Mouse (Mus musculus) hindbrain, embryonic 12.5 days (tissue): ENCODE data around the gene Slc30a5. TPM values are rescaled to one million over a fixed set of nuclear protein-coding genes. Genes with fewer than 3 reads are reported as not detected.

ENCODE experiments used
- ATAC-seq: fragments of 200-750 bp; cut with Nextera tagmentation; 2 replicates; pipeline ENCODE4 v1.8.0; 2017; ENCODE audit warnings: moderate TSS enrichment; ENCODE audit not compliant: low FRiP score
- H3K27ac ChIP-seq: fragments of 300-500 bp; sonication (generic); 2 replicates; pipeline ENCODE4 v1.5.1; 2016; ENCODE audit warnings: mild to moderate bottlenecking
- H3K27me3 ChIP-seq: fragments of 300-500 bp; sonication (generic); 2 replicates; pipeline ENCODE4 v1.6.1; 2016; ENCODE audit warnings: mild to moderate bottlenecking
- H3K36me3 ChIP-seq: fragments of 300-500 bp; sonication (generic); 2 replicates; pipeline ENCODE4 v1.6.1; 2016; ENCODE audit warnings: mild to moderate bottlenecking
- H3K4me1 ChIP-seq: fragments of 300-500 bp; sonication (generic); 2 replicates; pipeline ENCODE4 v1.6.1; 2016
- H3K4me2 ChIP-seq: fragments of 300-500 bp; sonication (generic); replicated peaks from 2 replicates; pipeline ENCODE4 v1.6.1; 2016; ENCODE audit warnings: mild to moderate bottlenecking
- H3K4me3 ChIP-seq: fragments of 300-500 bp; sonication (generic); 2 replicates; pipeline ENCODE4 v1.5.1; 2016; ENCODE audit warnings: mild to moderate bottlenecking
- H3K9ac ChIP-seq: fragments of 300-500 bp; sonication (generic); 2 replicates; pipeline ENCODE4 v1.6.1; 2016; ENCODE audit warnings: mild to moderate bottlenecking, moderate library complexity
- H3K9me3 ChIP-seq: fragments of 300-500 bp; sonication (generic); replicated peaks from 2 replicates; pipeline ENCODE4 v1.6.1; 2016; ENCODE audit warnings: mild to moderate bottlenecking
- WGBS: fragments of 180-500 bp; shearing (Covaris S2); methylation state at CpG from one replicate; pipeline ENCODE4 v1.1.7; 2016; 5-methylcytosine and 5-hydroxymethylcytosine counted together
- polyA plus RNA-seq: library from polyadenylated mRNA; unstranded; fragments of >200 nt; fragmentation: Nextera tagmentation; extraction: Ambion mirVana; gene quantifications from 2 replicates; pipeline ENCODE4 v1.2.1, GENCODE M21; 2016

The Slc30a5 gene
- 43.5 and 51.2 TPM in 2 replicates for polyA plus RNA-seq

DNA sequence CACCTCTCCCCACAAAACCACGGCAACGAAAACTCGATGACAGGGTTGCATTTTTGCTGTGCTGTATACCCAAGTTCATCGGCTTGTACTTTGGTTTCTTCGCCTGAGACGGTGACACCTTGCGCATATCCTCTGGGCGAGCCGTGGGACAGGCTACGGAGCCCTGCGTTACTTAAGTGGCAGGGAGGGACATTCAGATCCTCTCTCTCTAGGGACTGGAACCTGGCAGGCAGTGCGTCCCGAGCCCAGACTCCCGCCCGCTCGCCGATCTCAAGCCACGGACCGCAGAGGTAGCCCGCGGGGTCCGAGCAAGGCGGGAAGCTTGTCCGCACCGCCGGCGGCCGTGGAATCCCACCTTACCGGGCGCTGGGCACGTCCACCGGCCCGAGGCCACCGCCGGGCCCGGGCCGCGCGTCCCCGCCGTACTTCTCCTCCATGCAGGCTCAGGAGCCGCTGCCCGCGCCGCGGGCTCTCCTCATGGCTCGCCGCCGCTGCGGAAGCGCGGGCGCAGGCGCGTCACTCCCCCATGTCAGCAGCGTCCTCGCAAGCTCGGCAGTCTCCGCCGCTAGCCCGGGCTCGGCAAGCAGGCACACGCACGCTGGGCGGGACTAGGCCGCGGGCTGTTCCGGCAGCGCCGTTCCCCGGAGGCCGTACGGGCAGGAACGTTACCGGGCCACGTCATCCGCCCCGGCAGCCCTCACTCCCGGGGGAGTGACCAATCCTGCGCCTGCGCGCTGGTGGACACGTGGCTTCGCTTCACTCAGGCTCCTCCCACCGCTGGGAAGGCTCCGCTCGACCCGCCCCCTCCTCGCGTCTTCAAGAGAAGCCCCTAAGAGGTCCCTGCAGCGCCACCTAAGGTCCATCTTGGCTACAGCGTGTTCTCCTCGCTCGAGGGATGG is at the start of gene Slc30a5:
Gene Slc30a5, minus strand, starts transcription at position 687 of the 899 bp plus-strand sequence.
- Histone ChIP-seq H3K9me3 (no peaks in the 10 kb centered on the region), H3K27me3 (no peaks in the 10 kb centered on the region), H3K4me1 (peaks cover 15% of the 10 kb centered on the region), H3K36me3 (0 out of 2 replicates have a peak, but pooled peaks cover 3% of the 10 kb centered on the region), H3K4me3 (peak within 1 kb of the TSS; percentile 97), H3K27ac (peak within 1 kb of the TSS; percentile 93), H3K4me2 (peak within 1 kb of the TSS; percentile 80), H3K9ac (peak within 1 kb of the TSS; percentile 93)
- peak; percentile 98 for ATAC-seq
- under 1% methylated on average over 92 of the region's 94 CpGs for WGBS

DNA sequence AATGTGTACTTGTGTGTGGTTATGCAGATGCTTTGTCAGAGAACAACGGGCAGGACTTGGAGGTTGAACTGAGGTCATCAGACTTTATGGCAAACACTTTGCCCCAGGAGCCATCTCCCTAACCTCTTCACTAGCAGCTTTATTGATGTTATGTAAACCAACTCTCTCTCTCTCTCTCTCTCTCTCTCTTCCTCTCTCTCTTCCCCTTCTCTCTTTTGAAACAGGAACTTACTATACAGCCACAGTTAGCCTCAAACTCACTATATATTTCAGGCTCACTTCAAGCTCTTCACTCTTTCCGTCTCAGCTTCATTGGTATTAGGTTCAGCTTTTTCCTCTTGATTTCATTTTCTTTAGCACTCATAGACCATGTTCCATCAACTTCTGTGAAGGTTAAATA is 48.7 kb upstream of the Slc30a5 start:
- H3K9me3 ChIP-seq: no peaks in the 10 kb centered on the region
- no peak overlapping the region for H3K27ac ChIP-seq
- no peaks in the 10 kb centered on the region for H3K4me1 ChIP-seq
- no peaks in the 10 kb centered on the region for H3K36me3 ChIP-seq
- ATAC-seq: no peak
- H3K9ac ChIP-seq: no peak overlapping the region
- no peak overlapping the region for H3K4me3 ChIP-seq
- H3K27me3 ChIP-seq: no peaks in the 10 kb centered on the region
- H3K4me2 ChIP-seq: no peak overlapping the region
- whole genome bisulfite sequencing: 89% methylated on average over 2 of the region's 2 CpGs

DNA sequence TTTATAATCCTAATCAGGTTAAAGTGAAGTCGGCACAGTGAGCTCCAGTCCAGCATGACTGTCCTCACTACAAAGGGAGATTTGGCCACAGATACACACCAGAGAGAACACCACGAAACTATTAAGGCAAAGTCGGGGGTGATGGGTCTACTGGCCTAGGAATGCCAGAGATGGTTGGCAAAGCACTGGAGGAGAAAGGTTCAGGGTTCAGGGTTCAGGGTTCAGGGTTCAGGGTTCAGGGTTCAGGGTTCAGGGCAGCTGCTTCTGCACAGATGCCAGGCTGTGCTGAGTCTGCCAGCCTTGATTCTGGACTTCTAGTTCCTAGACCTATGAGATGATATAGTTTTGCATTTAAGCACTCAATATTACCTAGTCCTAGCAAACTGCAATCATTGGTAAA is 46.6 kb upstream of the Slc30a5 start:
- no peaks in the 10 kb centered on the region for H3K9me3 ChIP-seq
- no peak overlapping the region for H3K27ac ChIP-seq
- H3K9ac ChIP-seq: no peak overlapping the region
- peaks cover 5% of the 10 kb centered on the region; the same call in 1 of the 2 replicates for H3K4me1 ChIP-seq
- no peaks in the 10 kb centered on the region for H3K27me3 ChIP-seq
- ATAC-seq: no peak
- WGBS: 82% methylated on average over 3 of the region's 3 CpGs
- H3K4me2 ChIP-seq: no peak overlapping the region
- H3K4me3 ChIP-seq: no peak overlapping the region
- H3K36me3 ChIP-seq: no peaks in the 10 kb centered on the region

DNA sequence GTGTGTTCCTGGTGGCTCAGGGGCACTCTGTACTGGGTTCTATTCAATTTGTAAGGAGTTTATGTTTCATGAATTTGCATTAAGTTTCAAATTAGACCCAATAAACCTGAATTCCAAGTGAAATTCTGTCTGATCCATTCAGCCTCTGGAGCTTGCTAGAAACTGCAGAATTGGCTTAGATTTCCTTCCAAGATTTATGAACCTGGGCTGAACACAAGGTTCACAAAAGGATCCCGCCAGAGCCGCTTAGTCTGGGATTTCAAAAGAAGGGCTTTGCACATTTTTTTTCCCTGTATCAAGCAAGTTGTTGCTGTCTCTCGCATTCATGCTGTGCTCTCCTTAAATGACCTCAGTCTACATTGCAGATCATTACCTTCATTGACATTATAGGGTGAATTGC is 46.1 kb upstream of the Slc30a5 start:
- WGBS: 68% methylated on average over 3 of the region's 3 CpGs
- H3K9me3 ChIP-seq: no peaks in the 10 kb centered on the region
- H3K4me1 ChIP-seq: peaks cover 6% of the 10 kb centered on the region; the same call in 1 of the 2 replicates
- H3K27ac ChIP-seq: no peak overlapping the region
- H3K36me3 ChIP-seq: no peaks in the 10 kb centered on the region
- no peak overlapping the region for H3K9ac ChIP-seq
- H3K4me2 ChIP-seq: no peak overlapping the region
- no peak overlapping the region for H3K4me3 ChIP-seq
- no peaks in the 10 kb centered on the region for H3K27me3 ChIP-seq
- ATAC-seq: no peak

DNA sequence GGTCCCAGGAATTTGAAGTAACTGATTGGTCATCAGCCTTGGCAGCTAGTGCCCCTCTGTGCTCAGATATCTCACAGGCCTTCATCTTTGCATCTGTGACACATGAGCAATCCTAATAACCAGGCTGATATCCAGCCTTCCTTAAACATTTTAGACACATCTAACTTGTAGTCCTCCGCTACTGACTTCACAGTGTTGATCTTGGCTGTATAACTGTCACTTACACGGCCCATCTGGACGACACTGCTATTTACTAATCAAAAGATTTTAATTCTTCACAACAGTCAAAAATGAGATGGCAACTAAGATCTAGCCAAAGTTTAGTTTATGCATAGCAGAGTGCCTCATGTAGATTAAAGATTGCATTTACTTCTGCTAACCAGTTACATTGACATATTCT is 45.0 kb upstream of the Slc30a5 start:
- Histone ChIP-seq H3K4me3 (no peak overlapping the region), H3K9ac (no peak overlapping the region), H3K27me3 (no peaks in the 10 kb centered on the region), H3K36me3 (no peaks in the 10 kb centered on the region), H3K4me1 (peaks cover 6% of the 10 kb centered on the region; the same call in 1 of the 2 replicates), H3K9me3 (no peaks in the 10 kb centered on the region), H3K27ac (no peak overlapping the region), H3K4me2 (no peak overlapping the region)
- WGBS: 88% methylated on average over 3 of the region's 3 CpGs
- no peak for ATAC-seq

DNA sequence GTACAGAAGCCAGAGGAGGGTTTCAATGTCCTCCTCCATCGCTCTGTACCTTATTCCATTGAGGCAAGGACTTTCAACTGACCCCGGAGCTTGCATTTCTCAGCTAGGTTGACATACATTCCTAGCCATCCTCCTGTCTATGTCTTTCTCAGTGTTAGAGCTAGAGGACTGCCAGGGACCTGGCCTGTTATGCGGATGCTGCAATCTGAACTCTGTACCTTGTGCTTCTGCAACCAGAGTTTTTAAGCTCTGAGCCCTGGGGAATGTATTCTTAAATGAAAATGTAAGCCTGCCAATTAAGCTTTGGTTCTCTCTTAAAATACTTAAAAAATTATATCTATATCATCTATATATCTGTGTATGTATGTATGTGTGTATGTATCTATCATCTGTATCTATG is 44.5 kb upstream of the Slc30a5 start:
- Histone ChIP-seq H3K9ac (no peak overlapping the region), H3K4me2 (no peak overlapping the region), H3K9me3 (no peaks in the 10 kb centered on the region), H3K36me3 (no peaks in the 10 kb centered on the region), H3K27ac (no peak overlapping the region), H3K27me3 (no peaks in the 10 kb centered on the region), H3K4me3 (no peak overlapping the region), H3K4me1 (peaks cover 7% of the 10 kb centered on the region; the same call in 1 of the 2 replicates)
- no peak for ATAC-seq
- WGBS: 95% methylated on average over 3 of the region's 3 CpGs

DNA sequence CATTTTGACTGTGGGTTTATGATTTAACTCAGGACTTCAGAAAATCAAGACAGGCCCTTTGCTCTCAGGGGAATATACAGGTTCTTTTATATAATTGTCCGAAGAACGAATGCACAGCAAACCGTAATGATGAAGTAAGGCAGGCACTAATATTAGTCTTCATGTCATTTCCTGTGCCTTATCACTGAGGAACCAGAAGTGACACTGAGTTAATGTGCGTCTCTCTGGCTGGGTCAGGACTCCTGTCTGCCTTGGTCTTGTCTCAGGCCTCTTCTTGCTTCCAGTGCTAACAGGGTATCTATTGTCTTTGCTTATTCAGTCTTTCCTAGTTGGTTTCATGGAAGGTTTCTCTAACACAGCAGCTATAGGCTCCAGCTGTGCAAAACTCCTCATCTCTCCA is 41.9 kb upstream of the Slc30a5 start:
- 65% methylated on average over 4 of the region's 4 CpGs for WGBS
- peaks cover 13% of the 10 kb centered on the region for H3K4me1 ChIP-seq
- H3K9ac ChIP-seq: no peak overlapping the region
- no peak overlapping the region for H3K4me3 ChIP-seq
- no peaks in the 10 kb centered on the region for H3K9me3 ChIP-seq
- ATAC-seq: no peak; the same call in 1 of the 2 replicates
- no peaks in the 10 kb centered on the region for H3K36me3 ChIP-seq
- no peak overlapping the region for H3K4me2 ChIP-seq
- no peaks in the 10 kb centered on the region for H3K27me3 ChIP-seq
- H3K27ac ChIP-seq: no peak overlapping the region

DNA sequence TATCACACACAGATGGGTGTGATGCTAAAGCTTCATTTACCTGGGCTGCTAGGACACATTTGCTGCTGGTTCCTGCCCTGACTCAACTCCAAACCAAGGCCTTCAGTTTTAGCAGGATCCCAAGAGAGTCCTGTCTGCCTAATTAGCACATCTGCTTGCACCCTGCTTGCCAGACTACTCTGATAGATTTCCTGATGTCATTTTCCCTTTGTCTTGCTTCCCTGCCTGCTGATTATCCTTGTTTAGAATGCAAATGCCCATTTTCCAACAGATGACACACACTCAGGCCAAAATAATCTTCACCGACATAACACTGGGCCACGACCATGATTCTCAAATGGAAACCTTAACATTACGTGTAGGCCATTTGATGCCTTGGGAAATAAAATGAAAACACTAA is 41.4 kb upstream of the Slc30a5 start:
- no peak overlapping the region for H3K4me3 ChIP-seq
- no peaks in the 10 kb centered on the region for H3K27me3 ChIP-seq
- no peak overlapping the region for H3K9ac ChIP-seq
- peak; percentile 35; the same call in 1 of the 2 replicates for ATAC-seq
- WGBS: 53% methylated on average over 3 of the region's 3 CpGs
- H3K4me2 ChIP-seq: no peak overlapping the region
- H3K9me3 ChIP-seq: no peaks in the 10 kb centered on the region
- peaks cover 13% of the 10 kb centered on the region for H3K4me1 ChIP-seq
- H3K36me3 ChIP-seq: no peaks in the 10 kb centered on the region
- peak overlapping the region; percentile 30; the same call in 1 of the 2 replicates for H3K27ac ChIP-seq

DNA sequence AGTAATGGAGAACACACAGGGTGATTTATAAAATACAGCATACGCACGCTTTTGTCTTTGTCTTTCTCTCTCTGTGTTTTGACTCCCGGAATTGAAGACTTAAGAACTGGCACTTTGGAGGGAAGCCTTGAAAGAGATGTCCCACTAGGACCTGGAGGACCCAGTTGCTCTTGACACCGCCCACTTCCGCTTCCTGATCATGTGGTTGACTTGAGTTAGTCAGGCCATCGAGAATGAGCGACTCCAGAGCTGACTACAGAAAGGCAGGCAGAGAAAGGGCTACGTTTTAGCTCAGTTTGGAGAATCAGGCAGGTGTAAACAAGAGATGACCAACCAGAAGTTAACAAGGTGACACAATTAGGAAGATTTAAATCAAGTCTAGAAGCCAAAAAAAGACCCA is 40.3 kb upstream of the Slc30a5 start:
- H3K9ac ChIP-seq: no peak overlapping the region
- no peak overlapping the region for H3K27ac ChIP-seq
- ATAC-seq: no peak
- 85% methylated on average over 8 of the region's 8 CpGs for WGBS
- no peaks in the 10 kb centered on the region for H3K27me3 ChIP-seq
- no peak overlapping the region for H3K4me3 ChIP-seq
- no peak overlapping the region for H3K4me2 ChIP-seq
- H3K9me3 ChIP-seq: no peaks in the 10 kb centered on the region
- H3K36me3 ChIP-seq: no peaks in the 10 kb centered on the region
- peaks cover 13% of the 10 kb centered on the region for H3K4me1 ChIP-seq

DNA sequence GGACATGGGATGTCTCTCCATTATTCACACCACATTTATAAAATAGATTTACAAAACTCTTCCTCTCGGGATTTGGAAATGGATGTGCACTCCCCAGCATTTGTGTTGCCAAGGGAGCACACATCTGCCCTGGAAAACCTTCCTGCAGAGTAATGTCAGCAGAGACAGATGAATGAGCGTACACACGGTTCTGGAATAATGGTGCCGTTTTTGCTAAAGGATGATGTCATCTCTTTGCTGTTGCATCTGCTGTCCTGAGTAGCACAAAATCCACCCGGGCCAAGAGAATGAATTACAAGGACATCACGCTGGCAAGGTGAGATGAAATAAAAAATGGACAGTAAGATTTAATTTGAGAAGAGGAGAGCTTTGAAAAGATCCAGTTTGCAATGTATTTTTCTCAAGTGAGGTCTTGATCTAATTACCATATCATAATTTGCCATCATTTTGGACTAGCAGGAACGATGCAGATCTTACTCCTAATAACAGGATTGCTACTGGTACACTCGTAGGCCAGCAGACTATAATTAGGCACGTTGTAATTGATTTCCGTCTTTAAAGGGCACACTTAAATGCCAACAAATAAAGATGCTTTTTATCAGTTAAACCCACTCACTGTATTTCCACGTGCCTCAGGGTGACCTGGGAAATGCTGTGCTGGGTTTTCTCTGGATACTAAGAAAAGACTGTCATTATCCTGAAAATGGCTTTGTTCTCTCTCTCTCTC is 38.4 kb upstream of the Slc30a5 start:
- 48% methylated on average over 11 of the region's 11 CpGs for WGBS
- Histone ChIP-seq H3K4me2 (no peak overlapping the region), H3K27ac (peak overlapping the region; percentile 12; the same call in 1 of the 2 replicates), H3K4me1 (peaks cover 13% of the 10 kb centered on the region), H3K9ac (no peak overlapping the region), H3K36me3 (no peaks in the 10 kb centered on the region), H3K9me3 (no peaks in the 10 kb centered on the region), H3K27me3 (no peaks in the 10 kb centered on the region), H3K4me3 (no peak overlapping the region)
- peak; percentile 55; the same call in 1 of the 2 replicates for ATAC-seq

DNA sequence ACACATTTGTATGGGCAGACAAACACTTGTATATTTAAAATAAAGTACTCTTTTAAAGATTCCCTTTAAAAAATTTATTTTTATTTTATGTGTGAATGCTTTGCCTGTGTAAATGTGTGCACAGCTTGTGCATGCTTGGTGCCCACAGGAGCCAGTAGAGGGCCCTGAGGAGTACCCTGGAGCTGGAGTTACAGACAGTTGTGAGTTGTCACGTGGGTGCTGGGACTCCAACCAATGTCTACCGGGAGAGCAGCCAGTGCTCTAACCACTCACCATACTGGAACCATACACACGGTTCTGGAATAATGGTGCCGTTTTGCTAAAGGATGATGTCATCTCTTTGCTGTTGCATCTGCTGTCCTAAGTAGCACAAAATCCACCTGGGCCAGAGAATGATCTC is 36.6 kb upstream of the Slc30a5 start:
- Histone ChIP-seq H3K9ac (no peak overlapping the region), H3K27me3 (no peaks in the 10 kb centered on the region), H3K27ac (no peak overlapping the region), H3K36me3 (no peaks in the 10 kb centered on the region), H3K4me3 (no peak overlapping the region), H3K4me1 (peaks cover 8% of the 10 kb centered on the region), H3K4me2 (no peak overlapping the region), H3K9me3 (no peaks in the 10 kb centered on the region)
- WGBS: 73% methylated on average over 4 of the region's 4 CpGs
- ATAC-seq: no peak

DNA sequence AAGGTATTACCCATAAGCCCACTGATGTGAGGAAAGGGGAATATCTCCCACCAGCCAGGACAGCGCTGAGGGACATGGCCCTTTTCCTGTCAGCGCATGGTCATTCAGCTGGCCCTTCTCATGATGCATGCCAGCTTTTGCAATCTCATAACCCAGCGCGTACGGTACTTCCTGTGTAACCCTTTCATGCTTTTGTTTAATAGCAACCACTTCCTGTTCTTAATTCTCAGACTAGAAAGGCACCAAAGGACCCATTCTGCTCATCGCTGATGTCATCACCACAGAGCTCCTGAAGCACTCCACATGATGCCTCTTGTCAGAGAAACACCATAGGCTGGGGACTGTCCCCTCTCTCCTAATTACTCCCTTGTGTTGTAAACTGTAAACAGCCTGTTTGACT is 33.1 kb upstream of the Slc30a5 start:
- H3K27me3 ChIP-seq: no peaks in the 10 kb centered on the region
- no peak overlapping the region for H3K4me2 ChIP-seq
- H3K4me3 ChIP-seq: no peak overlapping the region
- peaks cover 1% of the 10 kb centered on the region; the same call in 1 of the 2 replicates for H3K4me1 ChIP-seq
- no peak for ATAC-seq
- H3K9me3 ChIP-seq: no peaks in the 10 kb centered on the region
- no peak overlapping the region for H3K9ac ChIP-seq
- H3K36me3 ChIP-seq: no peaks in the 10 kb centered on the region
- no peak overlapping the region for H3K27ac ChIP-seq
- 88% methylated on average over 6 of the region's 6 CpGs for WGBS
